Mouse (Mus musculus) kidney, adult 2 months (tissue): ENCODE results near the gene Ogdhl.

Experiments
- CTCF ChIP-seq: fragments of 200-500 bp; conservative IDR thresholded peaks from 2 replicates; pipeline ENCODE4 v1.5.1; 2011; ENCODE audit warnings: low read depth, mild to moderate bottlenecking, control low read depth, low read length, moderate library complexity, mixed read lengths; ENCODE audit not compliant: insufficient read depth, insufficient read length
- POLR2A ChIP-seq: fragments of 200-500 bp; IDR thresholded peaks from one replicate; pipeline ENCODE4 v1.6.1; 2011; ENCODE audit warnings: low read depth, low read length, control low read depth

GRCm38 (mm10) chr14:32341823-32342222, 20.0 kb downstream of the Ogdhl start:
- TF ChIP-seq CTCF (no peak), POLR2A (no peak)
